Mouse (Mus musculus) adrenal gland, postnatal 36 days (tissue): ENCODE results near the gene Kif24. TPM values are rescaled to one million over a fixed set of nuclear protein-coding genes. Genes with fewer than 3 reads are reported as not detected.

Experiments used
- DNase-seq, 2 experiments: peaks; one replicate each; pipeline ENCODE4 v3.0.0; 2021; ENCODE audit warnings: mixed read lengths in 1 of 2
- long read RNA-seq, 2 experiments: library from polyadenylated mRNA; stranded (forward); transcript quantifications; one replicate each; pipeline ENCODE4 v2.0.0; 2021; ENCODE audit warnings: borderline sequencing depth in 2 of 2
- total RNA-seq, 2 experiments: library from RNA; stranded (reverse); gene quantifications; 2 replicates each; pipeline ENCODE4 v1.2.3; 2021

Gene Kif24
- 1 to 10 TPM; 1.4 to 2.1 TPM for total RNA-seq
- long read RNA-seq, experiment 1: 0 reads
- long read RNA-seq, experiment 2: 0 reads

DNA sequence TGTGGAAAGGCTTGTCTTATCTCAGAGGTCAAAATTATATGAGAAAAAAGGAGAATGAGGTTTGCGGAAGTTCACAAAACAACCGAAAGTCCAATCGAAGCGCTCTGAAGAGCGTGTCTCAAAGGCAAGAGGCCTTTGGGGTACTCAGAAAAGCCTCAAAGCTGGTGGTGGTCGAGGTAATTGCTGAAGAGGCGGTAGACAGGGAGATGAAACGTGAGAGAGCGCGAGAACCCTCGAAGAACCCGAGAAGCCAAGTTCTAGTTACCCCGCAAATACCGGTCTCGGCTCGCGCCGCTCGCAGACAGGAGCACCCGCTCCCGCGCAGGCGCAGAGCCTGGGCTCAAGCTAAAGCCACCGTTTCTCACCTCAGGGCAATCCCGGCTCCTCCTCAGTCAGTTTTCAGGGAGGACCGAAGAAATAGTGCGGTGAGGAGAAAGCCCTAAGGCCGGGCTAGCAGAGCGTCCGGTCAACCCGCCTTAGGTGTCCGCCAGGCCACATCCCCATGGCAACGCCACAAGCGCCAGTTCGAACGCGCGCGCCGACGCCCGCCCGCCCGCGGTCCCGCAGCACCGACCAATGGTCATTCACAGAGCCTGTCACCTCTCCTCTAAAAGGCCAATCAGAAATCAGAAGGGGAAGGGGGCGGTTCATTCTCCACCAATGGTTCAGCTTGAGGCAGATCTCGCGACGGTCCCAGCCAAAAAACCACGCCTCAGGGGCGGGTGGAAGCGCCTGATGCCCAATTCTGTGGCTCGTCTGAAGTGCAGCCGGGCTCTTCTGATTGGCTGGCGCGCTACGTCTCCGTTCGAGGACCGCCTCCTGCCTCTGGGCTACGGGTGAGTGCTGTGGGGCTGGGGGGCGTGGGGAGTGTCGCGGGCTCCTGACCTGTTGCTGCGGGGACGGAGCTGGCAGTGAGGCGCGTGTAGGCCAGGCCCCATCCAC is at the start of gene Kif24, which contains the start of gene Nudt2:
Gene Kif24, minus strand, starts transcription at position 543 of the 942 bp plus-strand sequence.
Gene Nudt2, plus strand, starts transcription at position 807 of the 942 bp plus-strand sequence.
- peak; percentile 97 to 98 for DNase-seq

DNA sequence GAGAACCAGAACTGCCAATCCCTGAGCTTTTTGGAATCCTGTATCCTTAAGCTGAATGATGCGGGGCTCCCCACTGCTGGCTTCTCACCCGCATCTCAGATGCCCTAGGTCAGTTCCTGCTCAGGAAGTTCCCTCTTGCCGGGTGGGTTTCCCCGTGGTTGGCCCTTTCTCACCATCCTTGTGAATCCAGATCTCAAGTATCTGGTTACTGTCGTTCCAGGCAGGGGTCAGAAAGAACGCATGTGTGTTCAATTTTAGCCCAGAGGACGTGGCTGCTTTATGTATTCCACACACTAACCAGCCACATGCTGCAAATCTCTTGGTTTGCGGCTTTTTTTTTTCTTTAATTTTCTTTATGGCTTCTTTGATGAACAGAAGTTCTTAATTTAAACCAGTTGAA is 49.0 kb upstream of the Kif24 start:
- DNase-seq: no peak

DNA sequence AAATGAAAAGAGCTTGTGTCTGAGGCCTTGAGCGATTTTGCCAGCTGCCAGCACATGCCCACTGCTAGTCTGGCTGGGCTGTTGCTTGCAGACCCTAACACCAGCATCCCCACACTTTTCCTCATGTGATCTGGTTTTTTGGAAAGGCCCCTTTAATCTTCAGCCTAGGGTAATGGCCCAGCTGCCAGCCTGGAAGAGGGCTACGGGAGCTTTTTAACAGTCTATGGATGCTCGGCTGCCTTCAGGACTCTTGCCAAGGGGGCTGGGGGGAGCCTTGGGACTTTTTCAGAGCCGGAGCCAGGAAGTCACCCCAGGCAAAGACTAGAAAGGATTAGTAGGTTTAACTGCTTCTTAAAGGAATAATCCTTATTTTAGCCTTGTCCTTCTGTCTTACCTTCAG is 48.6 kb upstream of the Kif24 start:
- no peak for DNase-seq

DNA sequence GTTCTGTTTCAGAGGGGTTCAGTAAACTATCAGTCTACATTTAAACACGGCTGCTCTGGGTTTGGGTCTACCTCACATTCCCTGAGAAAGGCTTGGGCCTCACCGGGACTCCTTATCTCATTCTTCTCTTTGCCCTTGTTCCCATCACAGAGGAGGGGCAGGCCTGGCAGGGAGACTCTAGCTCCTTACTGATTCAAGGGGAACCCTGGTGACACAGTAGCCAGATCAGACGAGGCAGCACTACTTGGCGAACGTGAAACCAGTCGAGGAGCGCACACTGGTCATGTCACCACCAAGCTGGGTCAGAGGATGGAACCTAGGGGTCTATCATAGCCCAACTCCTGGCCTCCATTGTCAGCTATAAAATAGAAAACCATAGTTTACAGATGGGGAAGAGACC is 43.3 kb upstream of the Kif24 start:
- DNase-seq: no peak

DNA sequence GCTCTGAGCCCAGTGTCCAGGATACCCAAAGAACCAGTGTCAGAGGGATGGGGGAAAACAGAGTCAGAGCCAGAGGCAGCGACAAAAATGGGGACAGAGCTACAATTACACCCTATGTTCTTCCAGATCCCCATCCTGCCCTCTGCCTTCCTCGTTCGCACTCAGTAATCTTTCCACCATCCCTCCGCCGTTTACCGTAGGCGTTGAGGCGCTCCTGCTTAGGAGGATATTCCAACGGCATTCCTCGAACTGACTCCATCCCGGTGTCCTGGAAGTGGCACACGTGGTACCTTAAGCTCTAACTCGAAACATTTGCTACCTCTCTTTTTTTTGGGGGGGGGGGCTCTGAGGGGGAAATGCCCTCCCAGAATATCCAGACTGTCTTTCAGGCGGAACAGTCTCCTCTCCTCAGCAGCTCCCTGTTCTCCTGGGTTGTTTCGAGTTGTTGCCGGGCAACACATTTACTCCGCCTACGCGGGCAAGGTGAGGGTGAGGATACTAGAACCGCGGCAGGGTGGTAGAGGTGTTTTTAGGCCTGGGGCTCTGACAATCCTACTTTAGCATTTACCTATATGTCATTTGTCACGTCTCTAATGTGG is 42.7 kb upstream of the Kif24 start:
- no peak for DNase-seq

DNA sequence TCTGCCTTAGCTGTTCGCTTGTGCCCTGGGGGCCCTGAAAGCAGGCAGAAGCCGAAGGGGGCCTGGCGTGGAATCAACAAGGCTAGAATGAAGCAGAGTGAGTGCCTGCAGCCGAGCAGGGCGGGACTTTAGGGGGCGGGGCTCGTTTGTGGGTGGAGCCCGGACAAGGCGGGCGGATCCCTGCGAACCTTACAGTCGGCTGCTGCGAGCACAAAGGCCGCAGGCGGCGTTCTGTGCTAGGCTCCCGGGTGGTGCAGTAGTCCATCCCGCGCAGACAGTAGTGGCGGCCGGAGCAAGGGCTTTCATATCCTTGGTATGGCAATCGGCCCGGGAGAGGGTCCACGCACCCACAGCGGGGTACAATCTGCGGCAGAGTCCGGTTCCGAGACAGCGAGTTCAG is 42.2 kb upstream of the Kif24 start:
- peak; percentile 94 to 95 for DNase-seq

DNA sequence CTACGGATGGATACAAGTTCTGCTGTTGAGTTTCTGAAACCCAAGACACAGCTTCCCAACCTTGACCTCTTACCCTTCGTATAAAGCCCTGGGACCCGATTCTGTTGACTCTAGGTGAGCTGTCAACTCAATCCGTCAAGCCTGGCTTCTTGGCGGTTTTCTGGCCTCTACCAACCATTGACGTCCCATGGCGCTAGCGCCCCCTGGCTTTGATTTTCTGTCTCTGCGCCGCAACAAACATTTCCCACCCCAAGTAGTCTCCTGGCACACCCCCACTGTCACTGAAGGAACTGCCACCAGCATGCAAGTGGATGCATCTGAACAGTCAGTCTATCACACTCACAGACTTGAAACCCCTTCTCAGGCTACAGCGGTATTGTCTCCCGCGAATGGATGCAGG is 41.5 kb upstream of the Kif24 start:
- DNase-seq: peak; percentile 72 to 78

DNA sequence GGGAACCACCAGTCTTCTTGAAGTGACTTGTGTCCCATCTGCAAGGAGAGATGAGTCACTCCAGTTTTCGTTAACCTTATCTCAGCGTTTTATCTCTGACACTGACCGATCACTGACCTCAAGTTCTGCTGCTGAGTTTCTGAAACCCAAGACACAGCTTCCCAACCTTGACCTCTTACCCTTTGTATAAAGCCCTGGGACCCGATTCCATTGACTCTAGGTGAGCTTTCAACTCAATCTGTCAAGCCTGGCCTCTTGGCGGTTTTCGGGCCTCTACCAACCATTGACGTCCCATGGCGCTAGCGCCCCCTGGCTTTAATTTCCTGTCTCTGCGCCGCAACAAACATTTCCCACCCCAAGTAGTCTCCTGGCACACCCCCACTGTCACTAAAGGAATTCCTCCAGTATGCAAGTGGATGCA is 40.5 kb upstream of the Kif24 start:
- DNase-seq: peak; percentile 41 to 53

DNA sequence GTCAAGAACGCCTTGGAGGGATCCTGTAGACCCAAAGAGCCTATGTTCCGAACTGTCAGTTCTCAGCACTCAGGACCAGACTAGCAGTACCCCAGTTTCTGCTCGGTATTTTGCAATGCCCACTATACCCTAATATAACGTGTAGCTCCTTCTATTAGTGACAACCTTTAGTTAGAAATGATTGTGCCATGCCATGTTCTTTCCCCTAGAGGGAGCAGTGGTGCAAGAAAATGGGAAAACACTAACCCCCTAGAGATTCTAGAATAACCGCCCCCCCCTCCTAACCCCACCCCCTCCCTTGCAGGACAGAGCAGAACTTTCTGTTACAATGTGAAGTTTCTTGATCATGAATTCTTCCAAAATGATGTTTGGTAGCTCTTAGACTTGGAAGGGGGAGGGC is 39.6 kb upstream of the Kif24 start:
- no peak for DNase-seq

DNA sequence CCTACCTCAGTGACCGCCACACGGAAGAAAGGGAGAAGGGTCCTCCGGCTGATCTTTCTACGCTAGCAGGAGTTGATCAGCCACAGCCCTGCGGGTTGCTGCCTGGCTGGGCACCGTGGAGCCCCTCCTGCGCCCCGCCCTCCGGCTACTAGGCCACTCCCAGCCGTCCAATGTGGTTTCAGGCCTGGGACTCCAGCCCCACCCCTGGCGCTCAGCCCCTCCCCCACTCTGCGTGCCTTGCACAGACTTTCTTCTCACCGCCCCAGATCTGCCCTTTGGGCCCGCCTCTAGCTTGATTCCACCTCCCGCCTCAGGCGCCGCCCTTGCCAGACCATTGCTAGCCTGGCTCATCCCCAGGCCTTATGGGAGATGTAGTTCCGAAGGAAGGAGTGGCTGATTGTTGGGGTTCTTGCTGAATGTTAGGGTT is 38.3 kb upstream of the Kif24 start, which contains the start of gene AI464131:
Gene AI464131, minus strand, starts transcription at position 91 of the 427 bp plus-strand sequence.
- DNase-seq: peak; percentile 100

DNA sequence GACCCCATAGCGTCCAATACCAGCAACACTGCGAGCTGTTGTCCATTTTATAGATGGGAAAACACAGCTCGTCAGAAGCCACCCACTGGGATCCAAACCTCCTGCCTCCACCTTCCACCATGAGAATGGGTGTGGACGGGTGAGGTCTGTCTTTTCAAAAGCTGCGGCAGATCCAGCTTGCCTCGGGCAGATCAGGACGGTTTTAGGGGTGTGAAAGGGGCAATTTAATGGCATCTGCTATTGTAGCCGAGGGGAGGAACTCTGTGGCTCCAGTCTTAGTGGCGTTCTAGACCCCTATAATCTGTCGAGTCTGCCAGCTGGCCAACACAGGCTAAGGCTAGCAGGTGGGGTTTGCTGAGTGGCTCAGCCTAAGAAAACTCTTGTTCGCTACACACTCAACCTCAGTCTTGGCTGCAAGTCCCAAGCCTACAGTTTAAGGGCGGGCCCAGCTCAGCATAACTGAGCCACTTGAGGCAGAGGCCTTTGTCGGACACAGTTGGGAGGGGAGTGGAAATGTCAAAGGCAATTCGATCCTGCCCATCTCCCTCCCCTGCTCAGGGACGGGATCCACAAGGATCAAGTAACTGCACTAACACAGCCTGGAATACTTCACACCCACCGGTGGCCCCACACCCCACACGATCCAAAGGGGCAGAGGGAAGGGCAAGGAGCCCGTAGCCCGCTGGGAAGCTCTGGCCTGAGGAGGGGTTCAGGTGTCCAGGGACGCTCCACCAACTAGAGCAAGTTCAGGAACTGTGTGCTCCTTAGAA is 37.7 kb upstream of the Kif24 start:
- peak in 1 of 2 experiments; percentile 31 for DNase-seq

DNA sequence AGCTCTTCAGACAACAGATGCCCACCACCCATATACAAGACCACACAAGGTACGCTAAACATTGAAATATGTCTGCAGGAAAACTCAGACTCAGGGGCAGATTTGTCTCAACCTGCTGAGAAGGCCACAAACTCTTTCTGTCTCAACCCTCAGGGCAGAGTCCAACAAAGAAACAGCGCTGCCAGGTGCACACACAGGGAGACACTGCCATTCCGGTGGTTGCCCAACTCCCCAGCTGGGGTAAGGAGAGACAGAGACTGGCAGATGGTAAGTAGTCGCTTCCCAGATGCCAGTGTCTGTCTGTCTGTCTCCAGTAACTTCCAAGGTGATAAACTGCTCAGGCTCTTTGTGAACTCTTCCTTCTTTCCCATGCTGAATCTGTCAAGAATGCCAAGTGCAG is 36.1 kb upstream of the Kif24 start:
- no peak for DNase-seq

DNA sequence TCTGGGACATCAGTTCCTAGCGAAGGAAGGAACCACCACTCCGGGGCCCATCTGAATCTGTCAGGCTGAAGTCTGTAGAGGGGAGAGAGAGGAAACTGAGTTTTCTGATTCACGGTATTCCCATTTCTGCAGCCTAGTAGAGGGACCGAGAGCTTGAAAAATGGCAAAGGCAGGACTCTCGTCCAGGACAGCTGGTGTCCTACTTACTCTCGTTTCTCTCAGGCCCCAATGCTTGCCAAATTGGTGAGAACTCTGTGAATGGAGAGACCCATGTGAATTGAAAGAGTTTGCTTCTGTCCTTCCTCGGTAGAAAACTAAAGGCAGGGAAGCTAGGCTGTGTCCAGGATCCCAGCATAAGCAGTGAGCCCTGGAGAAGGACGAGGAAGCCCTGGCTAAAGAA is 34.9 kb upstream of the Kif24 start:
- DNase-seq: no peak

DNA sequence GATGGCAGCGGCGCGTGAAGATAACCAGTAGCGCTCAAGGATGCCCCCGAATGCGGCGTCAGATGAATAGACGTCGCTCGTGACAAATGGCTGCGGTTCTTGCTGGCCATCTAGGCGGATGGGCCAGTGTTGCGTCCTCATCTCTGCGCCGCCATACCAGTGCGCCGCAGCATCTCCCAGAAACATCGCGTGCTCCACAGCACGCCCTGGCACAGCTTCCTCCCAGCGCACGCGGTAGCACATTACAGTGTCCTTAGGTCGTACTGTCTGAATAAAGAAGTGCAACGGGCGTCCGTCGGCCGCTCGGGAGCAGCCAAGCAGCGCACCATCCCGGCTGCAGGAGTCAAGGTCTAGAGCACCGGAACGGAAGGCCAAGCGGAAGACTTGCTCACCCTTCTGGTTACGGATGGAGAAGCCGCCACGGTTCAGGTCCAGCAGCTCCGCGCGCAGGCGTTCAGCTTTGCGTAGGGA is 34.3 kb upstream of the Kif24 start:
- DNase-seq: peak; percentile 36 to 38

DNA sequence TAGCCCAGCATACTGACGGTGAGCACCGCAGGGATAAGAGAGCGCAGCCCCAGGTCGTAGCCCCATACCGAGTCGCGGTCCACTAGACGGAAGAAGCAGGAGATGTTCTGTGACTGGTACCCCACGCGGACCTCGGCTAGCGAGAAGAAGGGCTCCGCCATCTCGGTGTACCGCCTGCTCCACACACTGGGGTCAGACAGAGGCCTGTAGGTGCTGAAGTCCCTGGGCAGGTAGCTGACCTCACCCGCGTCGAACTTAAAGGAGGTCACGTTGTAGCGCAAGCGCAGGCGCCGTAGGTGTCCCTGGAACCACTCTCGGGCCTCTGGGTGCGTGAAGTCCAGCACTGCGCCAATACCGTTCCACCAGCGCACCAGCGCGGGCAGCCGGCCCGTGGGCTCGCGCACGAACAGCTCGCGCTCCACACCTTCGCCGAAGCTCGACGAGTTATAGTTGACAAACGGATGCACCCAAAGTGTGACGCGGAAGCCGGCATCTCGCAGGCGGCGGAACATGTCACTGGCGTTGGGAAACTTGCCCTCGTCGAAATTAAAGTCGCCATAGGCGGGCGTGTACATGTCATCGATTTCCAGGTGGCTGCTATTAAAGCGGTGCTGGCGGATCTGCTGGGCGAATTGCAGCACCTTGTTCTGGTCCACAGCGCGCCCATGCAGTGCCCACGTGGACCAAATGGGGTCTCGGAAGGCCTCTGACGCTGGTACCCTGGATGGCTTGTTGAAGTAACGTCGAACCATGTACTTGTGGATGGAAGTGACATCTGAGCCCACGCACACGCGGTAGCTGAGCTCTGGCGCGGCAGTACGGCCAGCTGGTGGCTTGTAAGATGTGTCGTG is 33.5 kb upstream of the Kif24 start:
- DNase-seq: no peak

DNA sequence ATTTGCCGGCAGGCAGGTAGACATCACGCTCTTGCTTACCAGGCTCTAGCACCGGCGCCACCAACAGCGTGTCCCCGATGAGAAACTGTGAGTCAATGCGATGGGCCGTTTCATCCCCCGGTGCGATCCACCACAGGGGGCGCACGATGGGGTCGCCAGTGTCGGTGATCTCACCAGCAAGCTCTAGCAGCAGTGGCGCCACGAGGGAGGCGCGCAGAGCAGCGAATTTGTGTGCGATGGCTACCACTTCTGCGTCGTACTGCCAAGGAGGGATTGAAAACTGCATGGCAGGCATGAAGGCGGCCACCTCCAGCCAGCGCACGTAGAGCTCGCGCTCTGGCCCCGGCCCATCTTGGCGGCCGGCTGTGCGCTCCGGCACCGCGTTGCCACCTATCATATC is 32.9 kb upstream of the Kif24 start:
- DNase-seq: no peak

DNA sequence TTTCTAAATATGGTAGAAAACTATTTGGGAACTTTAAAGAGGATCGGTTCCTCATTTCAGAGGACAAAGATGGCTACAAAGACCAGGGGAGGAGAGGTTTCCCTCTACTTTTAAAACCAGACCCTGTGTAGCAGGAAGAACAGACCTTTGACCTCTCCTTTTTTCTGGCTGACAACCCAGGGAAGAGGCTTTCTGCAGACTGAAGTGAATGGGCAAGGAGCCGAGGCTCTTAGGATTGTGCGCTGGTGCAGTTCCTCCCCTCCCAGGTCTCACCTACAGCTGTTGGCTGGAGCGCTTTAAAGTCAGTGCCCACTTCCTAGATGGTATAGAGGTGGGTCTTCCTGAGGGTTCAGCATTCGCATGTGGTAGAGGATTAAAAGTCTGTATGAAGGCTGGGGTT is 32.4 kb upstream of the Kif24 start:
- DNase-seq: no peak

DNA sequence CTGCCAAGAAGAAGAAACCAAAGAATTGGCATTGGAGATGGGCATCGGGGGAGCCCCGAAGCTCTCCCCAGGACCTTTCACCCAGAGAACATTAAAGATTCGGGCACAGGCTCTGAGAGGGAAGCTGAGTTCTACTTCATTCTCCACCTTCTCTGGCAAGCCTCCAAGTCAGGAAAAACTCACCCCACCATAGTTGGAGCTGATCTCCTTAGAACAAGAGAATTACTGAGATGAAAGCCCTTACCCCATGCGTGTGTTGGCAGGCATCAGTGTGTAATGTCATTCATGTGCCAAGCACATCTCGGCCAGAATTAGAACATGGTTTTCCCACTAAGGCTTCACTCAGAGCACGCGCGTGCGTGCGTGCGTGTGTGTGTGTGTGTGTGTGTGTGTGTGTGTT is 31.2 kb upstream of the Kif24 start:
- DNase-seq: peak in 1 of 2 experiments; percentile 17

DNA sequence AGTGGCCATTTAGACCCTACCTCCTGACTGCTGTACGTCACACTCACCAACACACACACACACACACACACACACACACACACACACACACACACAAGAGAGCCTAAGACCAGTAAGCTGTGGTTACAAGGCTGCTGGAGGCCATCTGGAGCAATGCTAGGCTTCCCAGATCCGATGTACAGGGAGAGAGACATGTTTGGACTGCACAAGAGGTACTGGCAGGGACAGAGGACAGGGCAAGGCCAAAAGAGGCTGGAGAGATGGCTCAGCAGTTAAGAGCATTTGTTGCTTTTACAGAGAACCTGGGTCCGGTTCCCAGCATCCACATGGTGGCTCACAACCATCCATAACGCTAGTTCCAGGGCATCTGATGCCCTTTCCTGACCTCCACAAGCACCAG is 30.4 kb upstream of the Kif24 start:
- no peak for DNase-seq

DNA sequence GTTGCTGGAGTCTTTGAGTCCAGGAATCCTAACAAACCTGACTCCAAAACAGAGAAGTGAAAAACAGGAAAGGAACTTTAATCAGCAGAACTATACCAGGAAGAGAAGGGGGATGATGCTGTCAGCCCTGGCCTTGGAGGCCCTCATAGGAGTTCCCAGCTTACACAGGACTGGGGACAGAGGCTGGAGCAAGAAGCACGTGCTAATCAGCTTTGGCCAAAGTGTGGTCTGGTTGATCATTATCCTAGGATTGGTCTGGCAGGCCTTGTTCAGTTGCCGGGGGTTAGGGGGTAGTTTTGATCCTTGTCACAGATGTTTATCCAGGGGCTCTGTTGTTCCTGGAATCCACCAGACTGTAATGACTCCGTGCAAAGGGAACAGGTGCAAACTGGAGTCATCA is 29.7 kb upstream of the Kif24 start:
- no peak for DNase-seq

DNA sequence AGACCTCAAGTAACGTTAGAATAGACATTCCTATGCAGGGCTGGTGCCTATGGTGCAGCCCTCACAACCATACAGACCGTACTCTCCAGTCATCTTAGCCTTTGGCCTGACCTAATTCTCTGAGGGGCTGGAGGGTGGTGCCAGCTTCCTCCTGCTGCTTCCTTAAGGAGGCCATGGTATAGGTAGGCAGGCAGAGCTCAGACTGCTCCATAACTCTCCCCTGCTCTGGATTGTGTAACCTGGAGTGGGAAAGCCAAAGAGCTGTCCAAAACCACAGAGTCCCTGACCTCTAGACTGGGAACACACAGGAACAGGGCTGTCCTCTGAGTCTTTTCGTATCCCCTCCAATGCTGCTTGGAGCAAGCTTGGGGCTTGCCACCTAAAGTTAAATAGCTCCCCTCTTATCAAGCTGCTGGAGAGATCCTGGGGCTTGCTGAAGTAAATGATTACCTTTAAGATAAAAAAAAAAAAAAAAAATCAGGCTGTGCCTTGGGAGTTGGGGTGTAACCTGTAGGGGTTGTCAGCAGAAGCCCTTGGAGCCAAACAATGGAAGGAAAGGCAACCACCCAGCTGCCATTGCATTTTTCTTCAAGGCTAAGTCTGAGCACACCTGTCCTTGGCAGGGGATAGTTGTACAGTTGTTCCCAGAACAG is 28.9 kb upstream of the Kif24 start:
- peak; percentile 49 to 50 for DNase-seq
